Mouse (Mus musculus): Measurements from ENCODE around the gene Cadm2.

- TF ChIP-seq POLR2A (IDR thresholded peaks at IDR 0.05; ENCODE audit: low read depth, low read length) = no peak
- no peak for TF ChIP-seq CTCF (IDR thresholded peaks at IDR 0.05; ENCODE audit: extremely low read depth, insufficient read depth, insufficient read length, insufficient replicate concordance)
Observed at GRCm38 (mm10) chr16:67618817-67619216, 1.9 kb downstream of the Cadm2 start.
